Mouse (Mus musculus) CH12F3 (cell line): ENCODE results near the gene Cebpe.

ENCODE experiments used
- in situ Hi-C: fragments of 300-500 bp; cut with MboI; formaldehyde crosslinking; loops from 2 replicates; pipeline ENCODE4 v1.14.3; 2020; ENCODE audit warnings: low sequenced_read_pairs

Cebpe gene

DNA sequence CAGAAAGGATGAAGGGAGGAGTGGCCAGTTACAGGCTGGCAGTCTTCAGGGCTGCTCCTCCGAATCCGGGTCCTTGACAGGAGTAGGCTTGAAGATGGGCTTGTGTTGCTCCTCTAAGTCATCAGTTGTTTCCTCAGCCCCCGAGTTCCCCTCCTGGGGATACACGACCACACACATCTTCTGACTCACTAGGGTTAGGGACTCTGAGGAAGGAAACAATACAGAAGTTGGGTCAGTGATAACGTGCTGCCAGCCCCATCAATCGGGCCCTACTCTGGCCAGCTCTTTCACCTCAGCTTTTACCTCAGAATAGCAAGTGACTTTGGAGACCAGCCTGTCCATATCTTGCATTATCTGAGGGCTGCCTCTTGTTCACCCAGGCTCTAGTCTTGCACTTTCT is 12.1 kb upstream of the Cebpe start:
- in situ Hi-C loops: no loop called here

- in situ Hi-C loops: no loop called here
Measured at GRCm38 (mm10) chr14:54721711-54722110, 9.7 kb upstream of the Cebpe start.

DNA sequence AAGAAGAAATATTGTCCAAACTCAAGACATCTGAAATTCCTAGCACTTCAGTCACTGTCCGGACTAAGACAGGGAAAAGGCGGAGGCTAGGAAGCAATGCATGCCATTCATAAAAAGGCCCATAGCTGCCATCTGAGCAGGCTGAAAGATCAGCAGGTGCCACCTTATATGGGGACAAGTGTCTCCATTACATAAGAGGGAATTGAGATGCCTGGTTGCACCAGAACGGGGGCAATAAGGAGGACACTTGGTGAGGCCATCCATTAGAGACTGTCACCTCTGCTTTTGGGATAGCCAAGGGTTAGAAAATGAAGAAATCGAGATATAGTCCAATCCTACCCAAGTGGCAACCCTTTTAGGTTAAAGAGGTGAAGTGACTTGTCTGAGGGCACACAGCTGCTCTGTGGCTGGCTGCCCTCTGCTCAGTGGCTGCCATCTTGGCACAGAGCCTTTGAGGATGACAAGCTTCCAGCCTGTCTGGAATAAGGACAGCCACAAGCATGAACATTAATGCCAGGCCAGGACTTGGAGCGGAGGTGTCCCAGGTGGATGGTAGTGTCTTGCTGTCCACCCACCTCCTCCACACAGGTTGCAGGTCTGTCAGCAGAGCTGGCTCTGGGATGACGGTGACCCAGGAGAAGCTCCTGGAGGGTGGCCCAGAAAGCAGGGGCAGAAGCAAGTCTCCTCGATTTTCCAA is 8.8 kb upstream of the Cebpe start:
- in situ Hi-C loops: no loop called here

DNA sequence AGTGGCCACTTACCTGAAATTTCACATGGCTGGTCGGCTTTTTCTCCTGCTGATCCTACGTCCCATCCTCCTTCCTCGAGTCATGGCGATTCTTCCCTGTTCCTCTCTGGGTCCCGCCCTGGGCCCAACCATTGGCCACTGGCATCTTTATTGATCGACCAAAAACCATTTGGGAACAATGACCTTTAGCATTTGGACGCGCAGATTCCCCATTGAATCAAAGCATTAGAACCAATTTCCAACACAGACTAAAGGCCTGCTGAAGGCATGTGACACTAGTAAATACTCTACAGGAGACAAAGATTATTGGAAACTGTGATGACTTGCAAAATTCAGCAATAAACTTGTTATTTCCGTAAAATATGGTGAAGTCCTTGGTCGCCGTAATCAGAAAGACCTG is 8.1 kb upstream of the Cebpe start:
- in situ Hi-C loops: no loop called here

GRCm38 (mm10) chr14:54715402-54715801 is 3.4 kb upstream of the Cebpe start:
- in situ Hi-C loops: no loop called here

DNA sequence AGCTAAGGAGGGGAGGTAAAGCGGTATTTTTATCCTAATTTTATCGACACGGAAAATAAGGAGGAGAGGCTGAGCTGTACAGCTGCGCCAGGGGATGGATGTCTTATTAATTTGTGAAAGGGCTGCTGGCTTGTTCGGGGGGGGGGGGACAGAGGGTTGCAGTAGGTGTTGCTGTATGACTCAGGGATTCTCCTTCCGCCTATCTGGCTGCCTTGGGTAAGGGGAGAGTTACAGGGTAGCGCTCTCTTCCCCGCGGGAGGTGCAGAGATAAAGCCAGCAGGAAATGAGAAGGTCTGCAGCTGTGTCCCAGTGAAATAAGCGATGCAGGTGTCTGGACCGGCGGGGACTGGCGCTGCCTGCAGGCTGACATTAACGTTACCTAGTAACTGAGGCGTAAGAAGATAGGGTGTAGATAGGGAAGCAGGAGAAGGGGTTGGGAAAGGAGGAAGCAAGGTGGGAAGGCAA is 2.7 kb upstream of the Cebpe start:
- in situ Hi-C loops: no loop called here

DNA sequence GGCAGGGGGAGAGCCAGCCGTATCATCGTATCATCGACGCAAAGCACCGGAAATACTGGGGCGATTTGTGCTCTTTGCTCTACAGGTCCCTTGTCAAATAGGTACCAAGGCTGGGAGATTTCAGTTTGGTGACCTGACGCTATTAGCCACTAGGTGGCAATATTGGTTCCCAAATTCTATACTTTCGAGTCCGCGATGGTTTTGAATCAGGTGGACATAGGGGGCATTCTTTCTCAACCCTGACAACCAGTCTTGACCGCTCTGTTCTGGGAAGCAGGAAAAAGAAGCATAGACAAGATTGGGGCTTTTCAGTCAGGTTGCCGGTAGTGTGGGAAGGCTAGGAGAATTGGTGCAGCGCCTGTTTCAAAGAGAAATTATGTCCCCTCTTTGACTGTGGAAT is 2.1 kb upstream of the Cebpe start:
- in situ Hi-C loops: no loop called here

DNA sequence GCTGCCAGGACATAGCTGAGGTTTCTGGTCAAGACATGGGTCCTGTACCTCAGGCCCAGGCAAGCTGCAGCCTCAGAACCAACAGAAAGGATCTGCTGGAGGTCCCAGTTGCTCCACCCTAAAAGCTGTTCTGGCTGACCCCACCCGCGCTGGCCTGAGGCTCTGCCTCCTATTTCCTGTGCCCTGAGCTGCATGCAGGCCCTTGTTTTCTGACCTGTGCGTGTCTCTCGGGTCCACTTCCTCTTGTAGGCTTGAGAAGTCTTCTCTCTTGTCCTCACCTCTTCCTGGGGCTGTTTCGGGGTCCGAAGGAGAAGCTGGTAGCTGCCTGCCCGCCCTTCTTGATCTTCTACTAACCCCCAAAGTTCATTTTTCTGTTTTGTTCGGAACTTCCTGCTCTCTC is 887 bp upstream of the Cebpe start:
- in situ Hi-C loops: no loop called here

GRCm38 (mm10) chr14:54709054-54709453 is 2.9 kb downstream of the Cebpe start:
- in situ Hi-C loops: no loop called here

- in situ Hi-C loops: no loop called here
Measured at GRCm38 (mm10) chr14:54706589-54707320, 5.2 kb downstream of the Cebpe start.

GRCm38 (mm10) chr14:54705844-54706243 is 6.1 kb downstream of the Cebpe start:
- in situ Hi-C loops: no loop called here

- in situ Hi-C loops: no loop called here
Measured at GRCm38 (mm10) chr14:54703207-54703606, 8.8 kb downstream of the Cebpe start.

GRCm38 (mm10) chr14:54701298-54701697 is 10.7 kb downstream of the Cebpe start:
- in situ Hi-C loops: no loop called here

DNA sequence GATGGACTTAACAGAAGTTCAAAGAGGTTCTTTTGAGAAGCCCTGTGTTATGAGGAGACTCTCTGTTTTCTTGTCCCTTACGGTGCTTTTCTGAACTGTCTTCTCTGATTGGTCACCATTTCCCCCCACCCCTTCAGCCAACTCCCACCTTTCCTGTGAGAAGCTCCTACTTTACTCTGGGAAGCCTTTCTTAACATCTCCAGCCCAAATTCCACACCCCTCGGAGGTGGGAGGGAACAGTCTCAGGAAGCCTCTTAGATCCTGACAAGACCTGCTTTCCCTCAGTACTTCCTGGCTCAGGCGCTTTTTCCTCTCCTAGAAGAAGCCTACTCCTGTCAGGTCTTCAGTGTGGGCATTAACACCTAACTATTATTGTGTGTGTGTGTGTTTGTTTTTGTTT is 12.4 kb downstream of the Cebpe start:
- in situ Hi-C loops: no loop called here

- in situ Hi-C loops: no loop called here
Measured at GRCm38 (mm10) chr14:54698733-54699132, 13.2 kb downstream of the Cebpe start, which contains the start of gene Gm29776. Gene Gm29776 (minus strand): TSS chr14:54698833.

DNA sequence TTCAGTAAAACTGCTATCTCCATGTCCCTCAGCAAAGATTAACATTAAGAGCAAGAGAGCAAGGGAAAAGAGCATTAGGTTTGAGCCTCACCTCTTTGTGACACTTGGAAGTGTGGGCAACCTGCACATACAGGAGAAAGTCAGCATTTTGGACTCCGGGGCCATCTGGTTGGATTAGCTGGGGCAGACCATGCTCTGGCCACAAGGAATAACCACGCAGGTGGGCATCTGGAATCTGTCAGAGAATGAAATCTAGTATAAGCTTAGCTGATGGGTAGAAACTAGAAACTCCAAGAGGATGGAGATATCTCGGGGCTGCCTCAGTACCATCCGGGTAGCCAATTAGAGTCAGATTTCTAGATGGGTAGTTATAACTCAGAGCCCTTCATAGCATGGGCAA is 15.2 kb downstream of the Cebpe start:
- in situ Hi-C loops: no loop called here

- in situ Hi-C loops: no loop called here
Measured at GRCm38 (mm10) chr14:54695042-54695441, 16.9 kb downstream of the Cebpe start.

DNA sequence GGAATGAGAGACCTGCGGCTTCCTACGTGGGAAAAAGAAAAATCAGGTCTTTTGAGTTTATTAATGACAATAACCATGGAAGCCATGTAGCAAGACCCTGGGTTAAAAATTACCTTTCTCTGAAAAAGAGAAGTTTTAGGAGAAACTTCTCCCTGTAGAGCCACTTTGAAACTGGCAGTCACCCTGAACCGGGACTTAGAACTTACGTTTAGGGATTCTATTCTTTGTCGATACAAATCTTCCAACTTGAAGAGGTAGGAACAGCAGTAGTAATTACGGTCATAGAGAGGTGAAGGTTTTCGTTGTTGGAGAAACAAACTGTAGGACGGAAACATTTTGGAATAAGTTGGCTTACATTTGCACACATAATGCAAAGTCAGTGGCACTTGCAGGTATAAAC is 24.7 kb downstream of the Cebpe start:
- in situ Hi-C loops: no loop called here

- in situ Hi-C loops: no loop called here
Measured at GRCm38 (mm10) chr14:54686522-54687143, 25.3 kb downstream of the Cebpe start, which contains the start of gene Acin1. Gene Acin1 (minus strand): TSS chr14:54686931.

DNA sequence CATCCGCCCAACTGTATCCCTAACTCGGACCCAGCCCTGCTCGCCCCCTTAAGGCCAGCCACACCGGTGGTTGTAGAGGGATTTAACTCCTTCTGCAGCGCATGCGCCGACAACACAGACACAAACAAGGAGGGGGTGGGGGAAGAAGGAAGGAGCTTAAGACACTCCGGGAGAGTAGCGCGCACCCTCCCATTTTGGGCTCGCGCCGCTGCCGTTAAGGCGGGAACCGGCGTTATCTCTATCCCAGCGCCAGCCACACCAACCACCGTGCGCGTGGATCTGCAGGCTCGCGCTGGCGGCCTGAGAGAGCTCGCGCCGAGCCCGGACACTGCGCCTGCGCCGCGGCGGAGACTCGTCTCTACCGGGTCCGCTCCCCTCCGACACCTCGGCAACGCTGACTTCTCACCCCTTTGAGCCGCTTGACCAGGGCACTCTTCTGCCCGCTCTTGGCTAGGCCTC is 25.9 kb downstream of the Cebpe start, which contains the start of gene 1700123O20Rik:
Gene 1700123O20Rik (plus strand): TSS at position 154 of the 459 bp plus-strand sequence.
- in situ Hi-C loops: no loop called here

- in situ Hi-C loops: no loop called here
Measured at GRCm38 (mm10) chr14:54685471-54685870, 26.5 kb downstream of the Cebpe start.

DNA sequence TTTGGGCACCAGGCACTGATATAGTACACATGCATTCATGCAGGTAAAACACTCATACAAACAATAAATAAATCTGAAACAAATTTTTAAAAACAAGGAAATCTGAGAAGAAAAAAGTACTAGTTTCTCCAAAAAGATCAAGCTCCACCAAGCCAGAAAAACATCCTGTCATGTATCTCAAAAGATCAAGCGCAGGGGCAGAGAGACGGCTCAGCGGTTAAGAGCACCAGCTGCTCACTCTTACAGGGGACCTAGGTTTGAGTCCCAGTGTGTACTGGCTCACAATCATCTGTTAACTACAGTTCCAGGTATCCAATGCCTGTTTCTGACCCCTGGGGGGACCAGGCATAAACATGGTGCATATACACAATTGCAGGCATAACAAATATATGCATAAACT is 29.6 kb downstream of the Cebpe start:
- in situ Hi-C loops: no loop called here
